Mouse (Mus musculus): ENCODE measurements at regions not wholly inside any gene's neighbourhood (a gene's known extent, or its start where the extent isn't known, plus 50 kb on each side); places are given as distances from the start of the nearest gene placed in this dataset.

- peaks cover 21% of the 10 kb centered on the region for H3K4me1 ChIP-seq (replicated peaks; ENCODE audit: low read depth, low read length)
- H3K4me3 ChIP-seq (replicated peaks; ENCODE audit: low read length) = no peak overlapping the region
- no peaks in the 10 kb centered on the region for H3K36me3 ChIP-seq (ENCODE audit: insufficient read depth, low read length)
- TF ChIP-seq CTCF (conservative IDR thresholded peaks at IDR 0.05; ENCODE audit: low read length) (no peak), NANOG (IDR thresholded peaks at IDR 0.05; ENCODE audit: borderline replicate concordance, low read length) (no peak), POU5F1 (IDR thresholded peaks at IDR 0.05; ENCODE audit: borderline replicate concordance, low read length) (no peak)
- H3K9me3 ChIP-seq (ENCODE audit: low read length) = peaks cover 5% of the 10 kb centered on the region; the same call in 1 of the 2 replicates
- no peaks in the 10 kb centered on the region for H3K27me3 ChIP-seq (ENCODE audit: insufficient read depth, low read length)
These were observed 219.4 kb downstream of the Lrig3 start for GRCm38 (mm10) chr10:126185410-126185809.

DNA sequence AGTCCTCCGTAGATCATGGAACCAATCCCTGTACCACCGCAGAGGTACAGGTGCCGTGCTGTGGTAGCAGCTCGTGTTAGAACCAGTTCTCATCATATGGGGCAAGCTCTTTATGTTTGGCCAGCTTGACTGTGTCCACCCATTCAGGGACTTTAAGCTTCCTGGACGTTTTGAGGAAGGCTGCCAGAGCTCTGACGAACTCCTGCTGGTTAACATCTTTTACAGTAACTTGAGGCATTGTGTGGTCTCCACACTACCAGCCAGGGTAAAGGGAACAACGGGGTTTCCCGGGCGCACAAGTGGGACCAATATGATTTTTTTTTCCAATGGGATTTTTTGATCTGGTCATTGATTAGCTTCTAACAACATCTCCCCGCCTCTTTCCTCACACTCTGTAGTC, 220.1 kb downstream of the Lrig3 start:
- no peaks in the 10 kb centered on the region for H3K36me3 ChIP-seq (ENCODE audit: insufficient read depth, low read length)
- TF ChIP-seq POU5F1 (IDR thresholded peaks at IDR 0.05; ENCODE audit: borderline replicate concordance, low read length) = no peak
- TF ChIP-seq NANOG (IDR thresholded peaks at IDR 0.05; ENCODE audit: borderline replicate concordance, low read length) = no peak
- no peak for TF ChIP-seq CTCF (conservative IDR thresholded peaks at IDR 0.05; ENCODE audit: low read length)
- no peak overlapping the region for H3K4me3 ChIP-seq (replicated peaks; ENCODE audit: low read length)
- H3K9me3 ChIP-seq (ENCODE audit: low read length) = peaks cover 5% of the 10 kb centered on the region; the same call in 1 of the 2 replicates
- H3K27me3 ChIP-seq (ENCODE audit: insufficient read depth, low read length) = no peaks in the 10 kb centered on the region
- peaks cover 21% of the 10 kb centered on the region for H3K4me1 ChIP-seq (replicated peaks; ENCODE audit: low read depth, low read length)

DNA sequence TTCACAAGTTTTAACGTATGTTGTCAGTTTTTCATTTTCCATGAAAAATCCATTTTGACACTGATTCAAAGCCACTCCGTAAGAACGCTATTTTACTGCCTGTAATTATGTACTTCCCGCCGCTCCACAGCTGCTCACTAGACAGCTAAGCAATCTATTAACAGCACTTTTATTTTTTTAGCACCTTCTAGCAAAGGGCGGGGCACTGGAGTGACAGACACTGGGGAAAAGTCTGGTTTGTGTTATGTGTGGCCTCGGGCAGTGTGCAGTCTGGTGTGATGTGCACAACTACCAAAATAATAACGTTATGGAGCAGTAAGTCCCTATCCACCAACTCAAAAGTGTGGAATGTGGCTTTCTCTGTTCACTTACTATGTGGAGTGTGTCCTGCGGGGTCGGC, 223.0 kb downstream of the Lrig3 start:
- TF ChIP-seq POU5F1 (IDR thresholded peaks at IDR 0.05; ENCODE audit: borderline replicate concordance, low read length) = no peak
- TF ChIP-seq NANOG (IDR thresholded peaks at IDR 0.05; ENCODE audit: borderline replicate concordance, low read length) = no peak
- TF ChIP-seq CTCF (conservative IDR thresholded peaks at IDR 0.05; ENCODE audit: low read length) = no peak
- H3K4me3 ChIP-seq (replicated peaks; ENCODE audit: low read length) = no peak overlapping the region
- H3K36me3 ChIP-seq (ENCODE audit: insufficient read depth, low read length) = no peaks in the 10 kb centered on the region
- peaks cover 7% of the 10 kb centered on the region; the same call in 1 of the 2 replicates for H3K4me1 ChIP-seq (replicated peaks; ENCODE audit: low read depth, low read length)
- H3K9me3 ChIP-seq (ENCODE audit: low read length) = peaks cover 5% of the 10 kb centered on the region; the same call in 1 of the 2 replicates
- no peaks in the 10 kb centered on the region for H3K27me3 ChIP-seq (ENCODE audit: insufficient read depth, low read length)
